Mouse (Mus musculus): ENCODE data around the gene Prkrip1. TPM values are rescaled to one million over a fixed set of nuclear protein-coding genes. Genes with fewer than 3 reads are reported as not detected.
A peak's percentile ranks its signal among the peaks of the same experiment; 100 is the strongest.

Gene Prkrip1
- 66.8 and 81.3 TPM in 2 replicates for polyA plus RNA-seq (2014; fragmentation: Nextera tagmentation; extraction: Ambion mirVana)

DNA sequence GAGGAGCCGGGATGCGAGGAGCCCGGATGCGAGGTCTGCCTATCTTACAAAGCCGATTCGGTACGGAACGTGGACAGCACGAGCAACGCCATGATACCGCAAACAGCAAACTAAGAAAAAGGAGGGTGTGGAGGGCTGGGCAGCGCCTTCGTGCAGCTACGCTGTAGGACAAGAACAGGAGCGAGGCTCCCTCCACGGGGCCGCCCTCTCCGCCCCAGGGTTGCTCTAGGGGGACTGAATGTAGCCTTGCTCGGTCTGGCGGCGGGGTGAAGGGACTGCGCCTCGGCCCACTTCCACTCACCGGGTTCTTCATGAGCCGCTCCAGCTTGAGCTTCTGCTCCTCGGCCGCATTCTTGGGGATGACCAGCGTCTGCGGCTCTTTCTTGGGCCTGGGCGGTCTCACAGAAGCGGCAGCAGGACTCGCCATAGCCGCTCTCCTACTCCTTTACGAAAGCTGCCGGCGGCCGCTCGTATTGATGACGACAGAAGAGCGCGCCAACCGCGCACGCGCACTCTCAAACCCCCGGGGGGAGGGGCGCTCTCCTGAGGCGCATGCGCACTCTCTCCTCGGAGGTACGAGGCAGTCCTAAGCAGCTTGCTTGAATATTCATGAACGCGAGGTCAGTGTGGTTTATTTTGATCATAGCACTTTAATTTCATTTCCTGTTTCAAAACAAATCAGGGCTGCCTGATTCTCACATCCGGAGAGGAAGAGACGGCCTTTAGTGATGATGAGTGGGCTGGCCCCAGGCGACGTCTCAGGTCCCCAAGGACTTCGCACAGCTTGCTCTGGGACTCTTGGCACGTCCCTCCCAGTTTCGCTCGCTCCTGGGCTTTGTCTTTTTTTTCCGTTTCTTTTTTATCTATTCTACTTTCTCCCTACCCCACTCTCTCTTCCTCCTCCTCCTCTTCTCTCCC, at the start of gene Prkrip1:
TSS of gene Prkrip1 (minus strand) at position 490 of the 918 bp plus-strand sequence.
- peak; percentile 81 for ATAC-seq (replicated peaks; ENCODE audit: low FRiP score)
- H3K27ac ChIP-seq (ENCODE audit: low read depth, low read length) = peak within 1 kb of the TSS; percentile 68; the same call in 1 of the 2 replicates
- H3K4me1 ChIP-seq (replicated peaks; ENCODE audit: control insufficient read depth, insufficient read depth, low read length) = 0 out of 2 replicates have a peak, but pooled peaks cover 2% of the 10 kb centered on the region
- peaks cover 26% of the 10 kb centered on the region; the same call in 1 of the 2 replicates for H3K36me3 ChIP-seq (ENCODE audit: control insufficient read depth, insufficient read depth, low read length)
- under 1% methylated on average over 62 of the region's 62 CpGs for WGBS
- H3K4me3 ChIP-seq (ENCODE audit: low read depth, low read length) = peak within 1 kb of the TSS; percentile 78
- DNase-seq (ENCODE audit: low spot score) = peak; percentile 99
- no peaks in the 10 kb centered on the region for H3K27me3 ChIP-seq (ENCODE audit: control insufficient read depth, insufficient read depth, low read length)
- peak within 1 kb of the TSS; percentile 86 for H3K9ac ChIP-seq (ENCODE audit: low read length)
- peak within 1 kb of the TSS; percentile 87 for H3K4me2 ChIP-seq (ENCODE audit: low read depth, low read length, severe bottlenecking)
- H3K9me3 ChIP-seq (ENCODE audit: control insufficient read depth, low read length) = no peaks in the 10 kb centered on the region

GRCm38 (mm10) chr5:136248441-136248840, 49.7 kb upstream of the Prkrip1 start:
- DNase-seq (ENCODE audit: low spot score) (no peak), ATAC-seq (replicated peaks; ENCODE audit: low FRiP score) (no peak)
- H3K4me1 ChIP-seq (replicated peaks; ENCODE audit: control insufficient read depth, insufficient read depth, low read length) = 0 out of 2 replicates have a peak, but pooled peaks cover 2% of the 10 kb centered on the region
- H3K9ac ChIP-seq (ENCODE audit: low read length) = no peak overlapping the region
- no peaks in the 10 kb centered on the region for H3K27me3 ChIP-seq (ENCODE audit: control insufficient read depth, insufficient read depth, low read length)
- no peaks in the 10 kb centered on the region for H3K36me3 ChIP-seq (ENCODE audit: control insufficient read depth, insufficient read depth, low read length)
- H3K27ac ChIP-seq (ENCODE audit: low read depth, low read length) = no peak overlapping the region
- H3K9me3 ChIP-seq (ENCODE audit: control insufficient read depth, low read length) = no peaks in the 10 kb centered on the region
- WGBS = 64% methylated on average over 6 of the region's 6 CpGs
- no peak overlapping the region for H3K4me2 ChIP-seq (ENCODE audit: low read depth, low read length, severe bottlenecking)
- no peak overlapping the region for H3K4me3 ChIP-seq (ENCODE audit: low read depth, low read length)

DNA sequence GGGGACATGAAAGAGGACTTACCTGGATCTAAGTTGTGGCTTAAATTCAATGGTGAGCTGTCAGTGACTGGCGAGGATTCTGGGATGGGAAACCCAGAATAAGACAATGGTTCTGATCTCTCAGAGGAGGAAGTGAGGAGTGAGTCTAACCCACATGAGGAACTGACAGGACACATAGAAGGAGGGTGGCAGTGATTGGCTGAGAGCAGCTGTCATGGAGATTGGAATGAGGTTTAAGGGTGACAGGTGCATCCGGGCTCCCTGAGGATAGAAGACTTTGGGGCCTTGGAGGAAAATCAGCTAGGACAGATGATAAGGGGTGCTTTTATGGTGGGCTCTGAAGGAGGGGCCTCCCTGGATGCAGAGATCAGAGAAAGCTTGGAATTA, 47.7 kb upstream of the Prkrip1 start, which contains the start of gene Sh2b2:
TSS of gene Sh2b2 (minus strand) at position 105 of the 387 bp plus-strand sequence.
- 83% methylated on average over 2 of the region's 2 CpGs for WGBS
- H3K4me2 ChIP-seq (ENCODE audit: low read depth, low read length, severe bottlenecking) = peak within 1 kb of the TSS; percentile 88
- H3K4me1 ChIP-seq (replicated peaks; ENCODE audit: control insufficient read depth, insufficient read depth, low read length) = 0 out of 2 replicates have a peak, but pooled peaks cover 8% of the 10 kb centered on the region
- H3K9me3 ChIP-seq (ENCODE audit: control insufficient read depth, low read length) = no peaks in the 10 kb centered on the region
- H3K36me3 ChIP-seq (ENCODE audit: control insufficient read depth, insufficient read depth, low read length) = no peaks in the 10 kb centered on the region
- ATAC-seq (replicated peaks; ENCODE audit: low FRiP score) (no peak), DNase-seq (ENCODE audit: low spot score) (no peak)
- peak within 1 kb of the TSS; percentile 72 for H3K4me3 ChIP-seq (ENCODE audit: low read depth, low read length)
- H3K27me3 ChIP-seq (ENCODE audit: control insufficient read depth, insufficient read depth, low read length) = no peaks in the 10 kb centered on the region
- H3K9ac ChIP-seq (ENCODE audit: low read length) = peak within 1 kb of the TSS; percentile 77; the same call in 1 of the 2 replicates
- no peak within 1 kb of the TSS for H3K27ac ChIP-seq (ENCODE audit: low read depth, low read length)

DNA sequence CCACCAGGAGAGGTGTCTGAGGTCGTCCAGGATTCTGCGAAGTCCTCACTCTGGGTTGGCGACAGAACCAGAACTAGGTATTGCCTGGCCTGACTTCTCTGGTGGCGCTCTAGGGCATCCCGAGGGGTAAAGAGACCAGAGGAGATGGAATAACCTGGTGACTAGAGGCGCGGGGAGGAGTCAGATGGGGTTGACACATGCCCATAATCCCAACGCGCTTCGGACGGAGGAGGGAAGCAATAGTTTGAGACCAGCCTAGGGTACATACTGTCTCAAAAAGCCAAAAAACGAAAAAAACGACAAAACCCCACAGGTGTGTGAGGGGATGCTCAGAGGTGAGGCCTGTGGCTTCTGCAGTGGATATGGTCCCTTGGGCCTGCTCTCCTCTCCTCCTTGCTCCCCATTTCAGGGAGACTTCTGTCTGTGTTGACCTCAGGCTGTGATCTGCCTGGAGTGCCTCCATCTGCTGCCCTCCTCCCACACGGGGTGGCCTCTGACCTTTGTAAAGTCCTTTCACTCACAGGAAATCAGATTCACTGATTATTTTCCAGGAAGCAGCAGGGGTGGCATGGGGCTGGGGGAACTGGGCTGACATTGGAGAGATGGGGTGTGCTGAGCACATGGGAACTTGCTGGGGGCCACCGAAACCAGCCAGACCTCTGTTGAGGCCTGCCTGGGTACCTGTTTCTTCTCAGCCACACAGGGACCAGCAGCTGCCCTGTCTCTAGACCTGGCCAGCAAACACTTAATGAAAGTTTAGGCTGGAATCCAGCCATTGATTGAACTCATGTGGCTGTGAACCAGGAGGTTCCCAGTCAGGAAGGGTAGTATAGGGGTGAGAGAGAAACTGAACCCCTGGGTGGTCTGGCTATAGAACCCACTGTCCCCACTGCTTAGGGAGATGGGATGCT, 47.0 kb upstream of the Prkrip1 start:
- peak overlapping the region; percentile 88 for H3K4me2 ChIP-seq (ENCODE audit: low read depth, low read length, severe bottlenecking)
- peak overlapping the region; percentile 77; the same call in 1 of the 2 replicates for H3K9ac ChIP-seq (ENCODE audit: low read length)
- H3K27me3 ChIP-seq (ENCODE audit: control insufficient read depth, insufficient read depth, low read length) = no peaks in the 10 kb centered on the region
- peak overlapping the region; percentile 72 for H3K4me3 ChIP-seq (ENCODE audit: low read depth, low read length)
- DNase-seq (ENCODE audit: low spot score) = no peak
- H3K27ac ChIP-seq (ENCODE audit: low read depth, low read length) = no peak overlapping the region
- ATAC-seq (replicated peaks; ENCODE audit: low FRiP score) = no peak
- H3K9me3 ChIP-seq (ENCODE audit: control insufficient read depth, low read length) = no peaks in the 10 kb centered on the region
- H3K36me3 ChIP-seq (ENCODE audit: control insufficient read depth, insufficient read depth, low read length) = no peaks in the 10 kb centered on the region
- 0 out of 2 replicates have a peak, but pooled peaks cover 8% of the 10 kb centered on the region for H3K4me1 ChIP-seq (replicated peaks; ENCODE audit: control insufficient read depth, insufficient read depth, low read length)
- WGBS = 11% methylated on average over 15 of the region's 15 CpGs

DNA sequence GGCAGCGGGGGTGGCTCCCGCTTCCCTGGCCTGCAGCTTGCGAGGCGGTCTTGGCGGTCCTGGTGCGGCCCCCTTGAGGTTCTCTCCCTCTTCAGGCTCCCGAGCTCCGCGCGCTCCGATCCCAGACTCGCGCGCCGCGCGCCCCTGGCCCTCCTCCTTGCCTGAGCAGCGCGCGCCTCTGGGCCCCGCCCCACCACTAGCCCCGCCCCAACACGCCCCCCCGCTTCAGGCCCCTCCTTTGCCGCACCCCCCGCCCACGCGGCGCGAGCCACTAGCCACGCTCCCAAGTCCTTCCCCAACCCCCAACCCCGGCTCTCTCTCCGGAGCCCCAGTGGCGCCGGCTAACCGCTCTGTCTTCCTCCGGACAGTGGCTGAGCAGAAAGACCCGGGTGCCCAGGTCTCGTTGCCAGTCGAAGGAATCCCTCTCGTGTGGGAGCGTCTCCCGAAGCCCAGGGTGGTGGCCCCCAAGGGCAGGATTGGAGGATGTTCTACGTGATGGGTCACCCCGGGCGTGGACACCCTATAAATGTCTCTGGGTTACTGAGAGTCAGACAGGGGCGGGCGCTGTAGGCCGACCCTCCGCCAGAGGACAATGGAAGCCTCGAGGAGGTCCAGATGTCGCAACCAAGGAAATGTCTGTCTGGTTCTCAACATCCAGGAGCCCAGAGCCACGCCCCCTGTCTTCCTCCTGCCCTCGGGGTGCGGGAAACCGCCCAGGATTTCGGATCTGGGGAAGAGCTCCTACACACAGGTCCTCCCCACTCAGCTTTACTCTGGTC, 46.2 kb upstream of the Prkrip1 start:
- ATAC-seq (replicated peaks; ENCODE audit: low FRiP score) (peak; percentile 70), DNase-seq (ENCODE audit: low spot score) (peak; percentile 93)
- Histone ChIP-seq H3K4me1 (replicated peaks; ENCODE audit: control insufficient read depth, insufficient read depth, low read length) (0 out of 2 replicates have a peak, but pooled peaks cover 8% of the 10 kb centered on the region), H3K4me2 (ENCODE audit: low read depth, low read length, severe bottlenecking) (peak overlapping the region; percentile 88), H3K9ac (ENCODE audit: low read length) (peak overlapping the region; percentile 77), H3K27ac (ENCODE audit: low read depth, low read length) (peak overlapping the region; percentile 53), H3K36me3 (ENCODE audit: control insufficient read depth, insufficient read depth, low read length) (no peaks in the 10 kb centered on the region), H3K27me3 (ENCODE audit: control insufficient read depth, insufficient read depth, low read length) (no peaks in the 10 kb centered on the region), H3K4me3 (ENCODE audit: low read depth, low read length) (peak overlapping the region; percentile 72), H3K9me3 (ENCODE audit: control insufficient read depth, low read length) (no peaks in the 10 kb centered on the region)
- under 1% methylated on average over 44 of the region's 57 CpGs for WGBS

DNA sequence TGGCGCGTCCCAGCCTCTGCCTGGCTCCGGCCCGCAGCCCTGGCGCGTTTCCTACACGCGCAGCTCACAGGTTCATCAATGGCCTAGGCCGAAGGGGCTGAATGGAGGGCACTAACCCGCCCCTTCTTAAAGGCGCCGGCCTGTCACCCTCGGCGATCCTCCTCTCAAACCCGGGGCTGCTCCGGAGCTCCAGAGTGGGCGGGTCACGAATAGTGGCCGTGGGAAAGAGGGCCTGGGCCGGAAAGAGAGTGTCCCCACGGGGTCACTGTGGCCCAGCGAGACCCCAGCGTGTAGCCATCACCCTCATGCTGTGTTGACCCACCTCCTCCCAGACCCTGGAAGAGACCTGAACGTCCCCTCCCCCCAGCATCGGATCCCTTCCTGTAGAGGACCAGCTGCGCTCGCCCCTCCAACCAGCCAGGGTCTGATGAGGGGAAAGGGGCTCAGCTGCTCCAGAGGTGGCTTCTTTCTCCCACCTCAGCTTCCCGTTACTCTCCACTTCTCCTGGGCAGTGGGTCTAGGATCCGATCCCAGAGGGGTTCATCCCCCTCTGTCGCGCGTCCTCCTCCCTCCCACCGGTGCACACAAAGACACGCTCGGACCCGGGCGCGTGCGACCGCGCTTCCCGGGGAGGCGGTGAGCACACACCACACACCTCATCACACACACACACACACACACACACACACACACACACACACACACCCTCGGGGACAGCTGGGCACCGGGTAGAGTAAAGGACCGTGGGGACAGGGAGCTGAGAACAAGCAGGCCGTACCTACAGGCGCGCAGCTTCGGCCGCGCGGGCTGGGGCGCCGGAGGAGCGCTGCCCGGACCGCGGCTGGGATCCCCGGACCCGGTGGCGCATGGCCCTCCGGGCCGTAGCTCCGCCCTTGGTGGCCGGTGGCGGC, 45.3 kb upstream of the Prkrip1 start:
- DNase-seq (ENCODE audit: low spot score) (peak; percentile 76), ATAC-seq (replicated peaks; ENCODE audit: low FRiP score) (peak; percentile 58)
- no peaks in the 10 kb centered on the region for H3K36me3 ChIP-seq (ENCODE audit: control insufficient read depth, insufficient read depth, low read length)
- no peaks in the 10 kb centered on the region for H3K9me3 ChIP-seq (ENCODE audit: control insufficient read depth, low read length)
- peak overlapping the region; percentile 77 for H3K9ac ChIP-seq (ENCODE audit: low read length)
- H3K4me3 ChIP-seq (ENCODE audit: low read depth, low read length) = peak overlapping the region; percentile 72
- under 1% methylated on average over 66 of the region's 67 CpGs for WGBS
- H3K27me3 ChIP-seq (ENCODE audit: control insufficient read depth, insufficient read depth, low read length) = no peaks in the 10 kb centered on the region
- H3K4me1 ChIP-seq (replicated peaks; ENCODE audit: control insufficient read depth, insufficient read depth, low read length) = 0 out of 2 replicates have a peak, but pooled peaks cover 8% of the 10 kb centered on the region
- peak overlapping the region; percentile 88 for H3K4me2 ChIP-seq (ENCODE audit: low read depth, low read length, severe bottlenecking)
- H3K27ac ChIP-seq (ENCODE audit: low read depth, low read length) = peak overlapping the region; percentile 53; the same call in 1 of the 2 replicates

DNA sequence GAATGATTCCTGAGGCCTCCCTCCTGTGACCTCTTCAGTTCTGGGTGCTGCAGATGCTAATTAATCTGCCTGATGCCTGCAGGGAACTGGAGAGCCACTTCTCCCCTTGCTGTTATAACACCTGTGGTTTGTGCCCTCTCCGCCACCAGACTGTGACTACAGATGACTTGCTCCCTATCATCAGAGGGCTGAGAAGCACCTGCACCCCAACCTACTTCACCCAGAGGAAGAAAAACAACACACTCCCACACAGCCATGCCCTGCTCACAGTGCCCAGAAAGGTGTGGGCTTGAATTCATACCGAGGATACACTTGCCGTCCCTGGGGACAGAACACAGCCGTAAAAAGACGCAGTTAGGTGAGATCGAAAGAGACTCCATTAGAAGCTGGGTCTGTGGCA, 42.4 kb upstream of the Prkrip1 start:
- Histone ChIP-seq H3K36me3 (ENCODE audit: control insufficient read depth, insufficient read depth, low read length) (no peaks in the 10 kb centered on the region), H3K4me3 (ENCODE audit: low read depth, low read length) (no peak overlapping the region), H3K9me3 (ENCODE audit: control insufficient read depth, low read length) (no peaks in the 10 kb centered on the region), H3K9ac (ENCODE audit: low read length) (no peak overlapping the region), H3K4me2 (ENCODE audit: low read depth, low read length, severe bottlenecking) (no peak overlapping the region), H3K4me1 (replicated peaks; ENCODE audit: control insufficient read depth, insufficient read depth, low read length) (peaks cover 15% of the 10 kb centered on the region; the same call in 1 of the 2 replicates), H3K27ac (ENCODE audit: low read depth, low read length) (no peak overlapping the region), H3K27me3 (ENCODE audit: control insufficient read depth, insufficient read depth, low read length) (no peaks in the 10 kb centered on the region)
- no peak for ATAC-seq (replicated peaks; ENCODE audit: low FRiP score)
- WGBS = 83% methylated on average over 6 of the region's 6 CpGs
- DNase-seq (ENCODE audit: low spot score) = no peak

Data from forebrain, embryonic 11.5 days (tissue).